Comparison of ENCODE assay signal across 8 mouse cellular contexts in the genomic region with DNA sequence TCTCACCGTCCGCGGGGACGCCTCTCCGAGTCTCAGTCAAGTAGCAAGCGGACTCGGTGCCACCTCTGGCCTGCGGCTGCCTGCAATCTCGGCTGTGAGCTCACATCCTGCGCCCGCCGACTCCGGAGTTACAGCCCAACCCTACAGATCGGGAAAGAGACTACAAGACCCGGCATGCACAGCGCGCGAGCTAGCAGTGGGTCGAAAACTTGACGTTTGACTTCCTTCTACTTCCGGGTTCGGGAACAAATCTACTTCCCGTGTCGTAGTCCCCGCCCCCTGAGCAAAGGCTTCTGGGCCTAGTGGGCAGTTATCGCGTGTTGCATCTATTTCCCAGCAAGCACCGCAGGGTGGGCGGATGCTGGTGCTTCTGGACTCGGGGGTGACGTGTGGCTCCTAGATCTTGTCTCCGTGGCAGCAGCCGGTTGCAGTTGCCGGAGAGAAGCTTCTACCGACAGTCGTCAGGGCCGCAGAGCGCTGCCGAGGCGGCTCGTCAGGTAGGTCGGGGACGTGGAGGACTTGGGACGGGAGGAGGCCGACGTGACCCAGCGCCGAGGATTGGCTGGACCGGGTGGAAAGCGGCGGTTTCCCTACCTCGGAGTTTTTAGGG. TPM values are rescaled to one million over a fixed set of nuclear protein-coding genes. Genes with fewer than 3 reads are reported as not detected.
DNase-seq lines count a peak whose midpoint lies in the region; ATAC-seq lines count a peak whose summit lies in the region.

A gene (minus strand): TSS at position 253 of the 610 bp plus-strand sequence.
A gene (plus strand): TSS at position 282 of the 610 bp plus-strand sequence.

- peaks cover 27% of the 10 kb centered on the region for H3K36me3 ChIP-seq in hindbrain, embryonic 15.5 days

- ATAC-seq in hindbrain, embryonic 15.5 days (ENCODE audit: low FRiP score, low read depth): peak; percentile 98

- WGBS in hindbrain, embryonic 15.5 days: under 1% methylated on average over 52 of the region's 52 CpGs

- H3K9ac ChIP-seq in hindbrain, embryonic 15.5 days: peak within 1 kb of the TSS; percentile 80

- peak within 1 kb of the TSS; percentile 74 for H3K4me2 ChIP-seq in hindbrain, embryonic 15.5 days

- peak; percentile 100 for DNase-seq in T-cell, adult 2 months (ENCODE audit: low spot score)
- peak; percentile 97 for DNase-seq in cerebellum, postnatal 36 days
- peak; percentile 97 to 98 for DNase-seq in frontal cortex, postnatal 36 days (ENCODE audit: low spot score in 2 of 2)
- peak; percentile 98 for DNase-seq in left cerebral cortex, adult 11 months (ENCODE audit: low spot score)
- peak; percentile 98 to 99 for DNase-seq in lung, postnatal 4 days
- DNase-seq in retina, postnatal 7 days (ENCODE audit: low read depth, low spot score): peak; percentile 98
- peak; percentile 85 for DNase-seq in urinary bladder, adult 2 months (ENCODE audit: low spot score)

- H3K27ac ChIP-seq in hindbrain, embryonic 15.5 days (replicated peaks): peak within 1 kb of the TSS; percentile 92

- H3K4me3 ChIP-seq in hindbrain, embryonic 15.5 days: peak within 1 kb of the TSS; percentile 54

- no peaks in the 10 kb centered on the region for H3K27me3 ChIP-seq in hindbrain, embryonic 15.5 days

- no peaks in the 10 kb centered on the region for H3K9me3 ChIP-seq in hindbrain, embryonic 15.5 days

- H3K4me1 ChIP-seq in hindbrain, embryonic 15.5 days (replicated peaks): peaks cover 32% of the 10 kb centered on the region

RNA-seq across cellular contexts. Expression of the first gene that starts in this region (rescaled TPM):
- 63.0 and 64.6 TPM in 2 replicates for polyA plus RNA-seq in hindbrain, embryonic 15.5 days (2015; fragmentation: Nextera tagmentation; extraction: Ambion mirVana)
- 37.1 and 39.9 TPM in 2 replicates for polyA plus RNA-seq in urinary bladder, adult 2 months (2012; rRNA removed)

RNA-seq across cellular contexts. Expression of the second gene that starts in this region (rescaled TPM):
- polyA plus RNA-seq in hindbrain, embryonic 15.5 days (2015; fragmentation: Nextera tagmentation; extraction: Ambion mirVana): 121 and 125 TPM in 2 replicates
- polyA plus RNA-seq in urinary bladder, adult 2 months (2012; rRNA removed): 87.2 and 93.1 TPM in 2 replicates

Comparison
In these comparisons a context has a peak if more than half of its experiments do, and no peak if none do; other contexts are left out.
1. Peak in every context shown above with its lines: DNase-seq, ATAC-seq, H3K4me3 ChIP-seq and H3K27ac ChIP-seq.